Mouse (Mus musculus) hindbrain, embryonic 14.5 days (tissue): Measurements from ENCODE around the gene D13Ertd608e. TPM values are rescaled to one million over a fixed set of nuclear protein-coding genes. Genes with fewer than 3 reads are reported as not detected.
A peak's percentile ranks its signal among the peaks of the same experiment; 100 is the strongest.
"Not testable (repeated sequence)": the region's sequence is repeated elsewhere in the genome, so short reads cannot be mapped to it uniquely, and the experiment has no call there.

Experiments
- ATAC-seq: fragments of 200-750 bp; cut with Nextera tagmentation; 2 replicates; pipeline ENCODE4 v1.8.0; 2017; ENCODE audit warnings: moderate number of reproducible peaks, mild to moderate bottlenecking, moderate TSS enrichment, moderate library complexity; ENCODE audit not compliant: low FRiP score
- DNase-seq: peaks from one replicate; pipeline ENCODE4 v3.0.0-alpha.2; 2015; ENCODE audit warnings: low spot score
- H3K27ac ChIP-seq: fragments of 300-500 bp; sonication (generic); 2 replicates; pipeline ENCODE4 v1.5.1; 2014; ENCODE audit warnings: mild to moderate bottlenecking, moderate library complexity
- H3K27me3 ChIP-seq: fragments of 300-500 bp; sonication (generic); 2 replicates; pipeline ENCODE4 v1.6.1; 2014; ENCODE audit warnings: mild to moderate bottlenecking, low read length, mixed read lengths; ENCODE audit not compliant: control insufficient read depth, insufficient read depth
- H3K36me3 ChIP-seq: fragments of 300-500 bp; sonication (generic); replicated peaks from 2 replicates; pipeline ENCODE4 v1.6.1; 2014; ENCODE audit not compliant: control insufficient read depth, insufficient read depth
- H3K4me1 ChIP-seq: fragments of 300-500 bp; sonication (generic); replicated peaks from 2 replicates; pipeline ENCODE4 v1.6.1; 2014; ENCODE audit warnings: antibody characterized with exemption, low read length, mixed read lengths; ENCODE audit not compliant: control insufficient read depth, insufficient read depth
- H3K4me2 ChIP-seq: fragments of 300-500 bp; sonication (generic); replicated peaks from 2 replicates; pipeline ENCODE4 v1.6.1; 2014; ENCODE audit warnings: mild to moderate bottlenecking, moderate library complexity
- H3K4me3 ChIP-seq: fragments of 300-500 bp; sonication (generic); replicated peaks from 2 replicates; pipeline ENCODE4 v1.5.1; 2014; ENCODE audit warnings: mild to moderate bottlenecking, low read length
- H3K9ac ChIP-seq: fragments of 300-500 bp; sonication (generic); 2 replicates; pipeline ENCODE4 v1.6.1; 2014
- H3K9me3 ChIP-seq: fragments of 300-500 bp; sonication (generic); 2 replicates; pipeline ENCODE4 v1.6.1; 2016; ENCODE audit warnings: low read length; ENCODE audit not compliant: control insufficient read depth
- WGBS: fragments of 180-500 bp; shearing (Covaris S2); extraction: QIAGEN DNeasy Blood & Tissue Kit; methylation state at CpG from one replicate; pipeline ENCODE4 v1.1.7; 2014; 5-methylcytosine and 5-hydroxymethylcytosine counted together
- polyA plus RNA-seq: library from polyadenylated mRNA; unstranded; fragments of >200 nt; fragmentation: Nextera tagmentation; extraction: Ambion mirVana; gene quantifications from 2 replicates; pipeline ENCODE4 v1.2.1, GENCODE M21; 2014

D13Ertd608e gene
- not detected in 2 replicates for polyA plus RNA-seq

- not testable (repeated sequence) for H3K9me3 ChIP-seq, H3K9ac ChIP-seq, H3K27ac ChIP-seq, H3K27me3 ChIP-seq, H3K4me1 ChIP-seq, H3K36me3 ChIP-seq
- peak within 1 kb of the TSS; percentile 46 for H3K4me2 ChIP-seq
- WGBS = 17% methylated on average over 14 of the region's 25 CpGs
- peak within 1 kb of the TSS; percentile 18 for H3K4me3 ChIP-seq
- ATAC-seq (peak; percentile 29; the same call in 1 of the 2 replicates), DNase-seq (peak; percentile 32)
Measured at GRCm38 (mm10) chr13:119835320-119836056, at the start of gene D13Ertd608e. TSS of gene D13Ertd608e (plus strand) at chr13:119836006.

DNA sequence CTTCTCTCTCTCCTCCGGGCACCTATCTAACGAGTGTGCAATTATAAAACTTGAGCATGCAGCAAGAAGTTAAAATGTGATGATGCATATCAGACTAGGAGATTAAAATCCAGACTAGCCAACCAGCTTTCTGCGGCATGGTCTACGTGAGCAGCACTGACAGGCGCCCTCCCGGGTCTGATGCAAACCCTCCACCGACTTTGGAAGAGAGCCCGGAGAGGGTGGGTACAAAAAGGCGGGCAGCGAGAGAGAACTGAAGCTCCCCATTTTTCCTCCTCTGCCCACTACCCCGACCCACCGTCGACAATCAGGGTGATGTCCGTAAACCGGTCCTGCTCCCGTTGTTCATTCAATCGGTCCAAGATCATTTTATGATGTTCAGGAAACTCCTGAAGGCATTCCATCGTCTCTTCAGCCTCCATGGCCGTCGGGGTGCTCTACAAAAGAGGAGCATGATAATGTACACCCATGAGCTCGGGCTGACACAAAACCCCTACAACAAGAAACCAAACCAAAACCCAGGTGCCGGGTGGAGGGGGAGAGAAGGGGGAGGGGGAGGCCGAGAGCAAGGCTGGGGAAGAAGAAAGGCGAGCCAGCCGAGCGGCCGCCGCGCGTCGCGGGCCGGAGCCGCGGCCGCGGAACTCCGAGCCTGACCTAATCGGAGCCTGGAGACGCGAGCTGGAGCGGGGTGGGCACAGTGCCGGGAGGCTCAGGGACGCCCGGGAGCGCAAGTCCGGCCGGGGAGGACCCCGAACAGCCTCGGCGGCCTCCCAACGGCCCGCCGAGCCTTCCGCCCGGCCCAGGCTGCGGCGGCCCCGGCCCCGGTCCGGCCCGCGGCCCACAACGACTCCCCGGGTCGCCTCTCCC, 45.7 kb upstream of the D13Ertd608e start:
- no peaks in the 10 kb centered on the region for H3K27me3 ChIP-seq
- peak overlapping the region; percentile 63 for H3K4me2 ChIP-seq
- H3K36me3 ChIP-seq = peaks cover 42% of the 10 kb centered on the region
- peaks cover 12% of the 10 kb centered on the region for H3K4me1 ChIP-seq
- H3K9me3 ChIP-seq = no peaks in the 10 kb centered on the region
- peak overlapping the region; percentile 94 for H3K9ac ChIP-seq
- DNase-seq = peak; percentile 70
- 1% methylated on average over 57 of the region's 66 CpGs for WGBS
- peak overlapping the region; percentile 98 for H3K27ac ChIP-seq
- peak; percentile 72 for ATAC-seq
- peak overlapping the region; percentile 93 for H3K4me3 ChIP-seq

GRCm38 (mm10) chr13:119790761-119791579, 44.8 kb upstream of the D13Ertd608e start, which contains the start of gene Zfp131:
TSS of gene Zfp131 (minus strand) at chr13:119790889.
- ATAC-seq (peak; percentile 97), DNase-seq (peak; percentile 95)
- WGBS = 0% methylated on average over 69 of the region's 86 CpGs
- H3K27me3 ChIP-seq = no peaks in the 10 kb centered on the region
- H3K36me3 ChIP-seq = peaks cover 33% of the 10 kb centered on the region
- H3K4me3 ChIP-seq = peak within 1 kb of the TSS; percentile 93
- H3K4me2 ChIP-seq = peak within 1 kb of the TSS; percentile 63
- peak within 1 kb of the TSS; percentile 98 for H3K27ac ChIP-seq
- peaks cover 12% of the 10 kb centered on the region for H3K4me1 ChIP-seq
- no peaks in the 10 kb centered on the region for H3K9me3 ChIP-seq
- peak within 1 kb of the TSS; percentile 94 for H3K9ac ChIP-seq

- H3K36me3 ChIP-seq = peaks cover 28% of the 10 kb centered on the region
- no peak for ATAC-seq
- peak; percentile 50 for DNase-seq
- peak overlapping the region; percentile 93 for H3K4me3 ChIP-seq
- peak overlapping the region; percentile 94 for H3K9ac ChIP-seq
- WGBS = 4% methylated on average over 18 of the region's 18 CpGs
- H3K9me3 ChIP-seq = no peaks in the 10 kb centered on the region
- H3K27me3 ChIP-seq = no peaks in the 10 kb centered on the region
- H3K4me2 ChIP-seq = peak overlapping the region; percentile 59
- peaks cover 12% of the 10 kb centered on the region for H3K4me1 ChIP-seq
- H3K27ac ChIP-seq = peak overlapping the region; percentile 98
Measured at GRCm38 (mm10) chr13:119791580-119792135, 44.1 kb upstream of the D13Ertd608e start.

DNA sequence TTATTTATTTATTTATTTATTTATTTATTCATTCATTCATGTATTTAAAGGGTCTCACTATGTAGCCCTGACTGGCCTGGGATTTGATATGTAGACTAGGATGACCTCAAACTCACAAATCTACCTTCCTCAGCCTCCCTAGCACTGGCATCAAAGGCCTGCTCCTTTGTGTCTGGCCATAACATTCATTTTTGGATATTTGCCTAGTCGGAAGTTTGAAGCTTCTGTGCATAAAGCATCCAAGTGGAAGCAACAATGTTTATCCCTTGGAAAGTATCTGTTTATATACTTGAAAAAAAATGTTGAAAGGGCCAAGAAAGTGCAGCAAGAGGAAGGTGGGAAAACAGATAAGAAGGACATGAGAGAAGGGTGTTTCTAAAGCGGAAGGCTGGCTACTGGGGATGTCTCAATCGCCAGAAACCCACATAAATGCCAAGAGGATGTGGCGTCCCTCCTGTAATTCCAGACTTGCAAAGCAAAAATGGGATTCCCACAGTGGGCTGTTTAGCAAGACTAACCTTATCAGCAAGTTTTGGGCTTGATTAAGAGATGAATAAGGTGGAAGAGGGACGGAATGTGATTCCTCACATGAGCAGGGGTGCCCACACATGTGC, 42.9 kb upstream of the D13Ertd608e start:
- DNase-seq (no peak), ATAC-seq (no peak)
- peaks cover 12% of the 10 kb centered on the region for H3K4me1 ChIP-seq
- no peak overlapping the region for H3K4me2 ChIP-seq
- no peak overlapping the region for H3K4me3 ChIP-seq
- H3K27me3 ChIP-seq = no peaks in the 10 kb centered on the region
- no peak overlapping the region for H3K9ac ChIP-seq
- no peaks in the 10 kb centered on the region for H3K9me3 ChIP-seq
- 87% methylated on average over 5 of the region's 5 CpGs for WGBS
- H3K36me3 ChIP-seq = peaks cover 15% of the 10 kb centered on the region
- H3K27ac ChIP-seq = no peak overlapping the region

DNA sequence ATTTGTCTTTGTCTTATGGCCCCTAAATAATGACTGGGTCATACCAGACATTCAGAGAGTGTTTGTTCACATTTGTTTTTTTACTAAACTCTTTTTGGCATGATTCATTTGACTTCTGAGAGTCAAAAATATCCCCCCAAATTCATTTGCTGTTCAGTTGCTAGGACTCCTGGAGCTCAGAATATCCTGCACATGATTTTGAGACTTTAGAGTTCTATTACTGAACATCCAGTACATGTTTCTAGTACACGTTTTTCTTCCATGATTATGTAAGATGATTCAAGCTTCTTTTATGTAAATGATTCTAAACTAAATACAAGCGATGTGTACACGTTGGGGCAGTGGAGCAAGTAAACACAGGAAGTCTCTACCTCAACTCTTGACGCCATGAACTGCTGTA, 38.1 kb upstream of the D13Ertd608e start:
- WGBS = 66% methylated on average over 4 of the region's 4 CpGs
- Histone ChIP-seq H3K36me3 (no peaks in the 10 kb centered on the region), H3K9me3 (no peaks in the 10 kb centered on the region), H3K4me1 (no peaks in the 10 kb centered on the region), H3K4me3 (no peak overlapping the region), H3K27ac (no peak overlapping the region), H3K27me3 (no peaks in the 10 kb centered on the region), H3K4me2 (no peak overlapping the region), H3K9ac (no peak overlapping the region)
- no peak for DNase-seq
- ATAC-seq = no peak

GRCm38 (mm10) chr13:119808937-119809336, 26.9 kb upstream of the D13Ertd608e start:
- H3K4me1 ChIP-seq = no peaks in the 10 kb centered on the region

GRCm38 (mm10) chr13:119810031-119810430, 25.8 kb upstream of the D13Ertd608e start:
- DNase-seq (no peak), ATAC-seq (no peak)
- no peak overlapping the region for H3K4me3 ChIP-seq
- no peaks in the 10 kb centered on the region for H3K36me3 ChIP-seq
- no peaks in the 10 kb centered on the region for H3K4me1 ChIP-seq
- no peaks in the 10 kb centered on the region for H3K9me3 ChIP-seq
- H3K9ac ChIP-seq = no peak overlapping the region
- 82% methylated on average over 9 of the region's 9 CpGs for WGBS
- H3K4me2 ChIP-seq = no peak overlapping the region
- no peak overlapping the region for H3K27ac ChIP-seq
- H3K27me3 ChIP-seq = no peaks in the 10 kb centered on the region

More at GRCm38 (mm10) chr13:119808937-119809336, 26.9 kb upstream of the D13Ertd608e start:
- no peaks in the 10 kb centered on the region for H3K27me3 ChIP-seq
- no peak overlapping the region for H3K27ac ChIP-seq
- no peaks in the 10 kb centered on the region for H3K9me3 ChIP-seq
- H3K4me3 ChIP-seq = no peak overlapping the region
- H3K4me2 ChIP-seq = no peak overlapping the region
- no peak overlapping the region for H3K9ac ChIP-seq
- ATAC-seq (no peak), DNase-seq (no peak)
- no peaks in the 10 kb centered on the region for H3K36me3 ChIP-seq
- WGBS = 81% methylated on average over 2 of the region's 2 CpGs
